Mouse (Mus musculus) liver, embryonic 14.5 days (tissue): ENCODE measurements around the gene Olfr1385.

Experiments used
- CTCF ChIP-seq: IDR thresholded peaks from 2 replicates; pipeline ENCODE4 v1.5.1; 2016; ENCODE audit warnings: antibody characterized with exemption, low read depth, control low read depth
- EP300 ChIP-seq: IDR thresholded peaks from 2 replicates; pipeline ENCODE4 v1.6.1; 2016; ENCODE audit warnings: antibody characterized with exemption, low read depth

DNA sequence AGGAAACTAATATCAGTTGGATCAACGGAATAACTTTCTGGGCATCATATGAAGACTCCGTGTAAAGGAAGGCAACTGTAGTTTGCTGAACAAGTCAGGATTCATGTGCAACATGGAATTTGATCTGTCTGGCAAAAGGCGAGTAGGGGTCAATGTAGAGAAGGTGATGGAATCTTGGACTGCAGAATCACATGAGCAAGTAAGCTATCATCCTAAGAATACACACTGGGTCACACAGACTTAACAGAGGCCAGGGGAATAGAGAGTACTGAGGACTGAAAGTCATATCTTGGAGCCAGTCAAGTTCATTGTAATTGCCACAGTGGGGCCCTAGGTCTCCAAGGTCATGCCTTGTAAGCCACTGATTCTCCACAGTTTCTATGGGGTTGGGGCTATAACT is 39.1 kb downstream of the Olfr1385 start, which contains the start of gene Olfr1382:
- TF ChIP-seq CTCF = no peak
- TF ChIP-seq EP300 = no peak
